Mouse (Mus musculus): ENCODE data around the gene Keap1. TPM values are rescaled to one million over a fixed set of nuclear protein-coding genes. Genes with fewer than 3 reads are reported as not detected.
A peak's percentile ranks its signal among the peaks of the same experiment; 100 is the strongest.
"Not testable (repeated sequence)": the region's sequence is repeated elsewhere in the genome, so short reads cannot be mapped to it uniquely, and the experiment has no call there.

Gene Keap1
- polyA plus RNA-seq, 1 experiment from 2014 or later: 79.7 TPM

- H3K4me1 ChIP-seq: peaks cover 24% of the 10 kb centered on the region
- not testable (repeated sequence) for H3K9ac ChIP-seq; H3K27ac ChIP-seq; H3K9me3 ChIP-seq; H3K4me2 ChIP-seq (replicated peaks); H3K27me3 ChIP-seq; H3K4me3 ChIP-seq; ATAC-seq (ENCODE audit: low FRiP score, low read depth); H3K36me3 ChIP-seq
- WGBS: 93% methylated on average over 2 of the region's 2 CpGs
These were observed 15.7 kb downstream of the Keap1 start for GRCm38 (mm10) chr9:21223490-21223889.

- WGBS: 17% methylated on average over 7 of the region's 7 CpGs
- H3K36me3 ChIP-seq: no peaks in the 10 kb centered on the region
- no peak for ATAC-seq (ENCODE audit: low FRiP score, low read depth)
- H3K9me3 ChIP-seq: no peaks in the 10 kb centered on the region
- H3K4me3 ChIP-seq: no peak overlapping the region
- H3K4me1 ChIP-seq: peaks cover 13% of the 10 kb centered on the region
- H3K4me2 ChIP-seq (replicated peaks): no peak overlapping the region
- H3K27me3 ChIP-seq: no peaks in the 10 kb centered on the region
- H3K9ac ChIP-seq: no peak overlapping the region
- H3K27ac ChIP-seq: no peak overlapping the region
These were observed 17.7 kb downstream of the Keap1 start for GRCm38 (mm10) chr9:21221383-21221929.

GRCm38 (mm10) chr9:21220490-21221382 lies 18.4 kb downstream of the Keap1 start:
- peak overlapping the region; percentile 43 for H3K4me2 ChIP-seq (replicated peaks)
- H3K4me3 ChIP-seq: peak overlapping the region; percentile 14
- H3K27ac ChIP-seq: no peak overlapping the region
- H3K9me3 ChIP-seq: no peaks in the 10 kb centered on the region
- no peaks in the 10 kb centered on the region for H3K36me3 ChIP-seq
- no peak overlapping the region for H3K9ac ChIP-seq
- H3K27me3 ChIP-seq: no peaks in the 10 kb centered on the region
- peak; percentile 80 for ATAC-seq (ENCODE audit: low FRiP score, low read depth)
- WGBS: 16% methylated on average over 21 of the region's 21 CpGs
- H3K4me1 ChIP-seq: peaks cover 13% of the 10 kb centered on the region

- Histone ChIP-seq H3K27ac (no peak overlapping the region), H3K4me3 (no peak overlapping the region)
- 49% methylated on average over 3 of the region's 3 CpGs for WGBS
These were observed 19.3 kb downstream of the Keap1 start for GRCm38 (mm10) chr9:21219820-21220219.

GRCm38 (mm10) chr9:21216050-21216841 lies 22.9 kb downstream of the Keap1 start:
- Histone ChIP-seq H3K27ac (no peak overlapping the region), H3K36me3 (no peaks in the 10 kb centered on the region), H3K9me3 (no peaks in the 10 kb centered on the region), H3K4me2 (replicated peaks) (no peak overlapping the region), H3K4me1 (peaks cover 7% of the 10 kb centered on the region), H3K4me3 (no peak overlapping the region), H3K9ac (no peak overlapping the region), H3K27me3 (no peaks in the 10 kb centered on the region)
- 68% methylated on average over 25 of the region's 25 CpGs for WGBS
- ATAC-seq (ENCODE audit: low FRiP score, low read depth): no peak

More at GRCm38 (mm10) chr9:21219820-21220219, 19.3 kb downstream of the Keap1 start:
- no peak overlapping the region for H3K4me2 ChIP-seq (replicated peaks)
- H3K9ac ChIP-seq: no peak overlapping the region
- H3K4me1 ChIP-seq: peaks cover 7% of the 10 kb centered on the region
- no peaks in the 10 kb centered on the region for H3K36me3 ChIP-seq
- no peaks in the 10 kb centered on the region for H3K27me3 ChIP-seq
- H3K9me3 ChIP-seq: no peaks in the 10 kb centered on the region
- ATAC-seq (ENCODE audit: low FRiP score, low read depth): no peak

GRCm38 (mm10) chr9:21213617-21214190 lies 25.5 kb downstream of the Keap1 start:
- no peaks in the 10 kb centered on the region for H3K36me3 ChIP-seq
- no peaks in the 10 kb centered on the region for H3K4me1 ChIP-seq
- H3K4me2 ChIP-seq (replicated peaks): no peak overlapping the region
- no peak overlapping the region for H3K27ac ChIP-seq
- H3K9ac ChIP-seq: no peak overlapping the region
- no peak for ATAC-seq (ENCODE audit: low FRiP score, low read depth)
- H3K27me3 ChIP-seq: no peaks in the 10 kb centered on the region
- WGBS: 32% methylated on average over 7 of the region's 7 CpGs
- no peak overlapping the region for H3K4me3 ChIP-seq
- H3K9me3 ChIP-seq: no peaks in the 10 kb centered on the region

DNA sequence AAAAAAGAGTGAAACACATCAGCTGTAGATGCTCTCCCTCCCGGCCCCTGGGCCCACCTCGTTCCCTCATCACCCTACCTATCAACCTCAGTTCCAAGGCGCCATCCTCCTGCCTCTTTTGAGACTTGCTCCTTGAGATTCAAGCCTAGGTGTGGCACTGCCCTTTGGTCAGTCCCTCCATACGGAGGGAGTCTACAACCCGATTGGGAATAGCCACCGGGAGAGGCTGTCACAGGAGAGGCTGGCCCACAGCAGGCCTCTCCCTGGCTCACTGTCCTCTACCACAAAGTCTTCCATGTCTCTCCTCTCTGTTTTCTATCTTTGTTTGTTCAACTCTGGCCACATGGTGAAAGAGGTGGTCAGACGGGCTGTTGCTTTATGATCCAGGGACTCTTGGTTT lies 27.5 kb downstream of the Keap1 start:
- H3K36me3 ChIP-seq: no peaks in the 10 kb centered on the region
- no peak for ATAC-seq (ENCODE audit: low FRiP score, low read depth)
- WGBS: 87% methylated on average over 7 of the region's 7 CpGs
- H3K27me3 ChIP-seq: no peaks in the 10 kb centered on the region
- H3K9ac ChIP-seq: no peak overlapping the region
- no peak overlapping the region for H3K27ac ChIP-seq
- no peaks in the 10 kb centered on the region for H3K9me3 ChIP-seq
- no peak overlapping the region for H3K4me3 ChIP-seq
- no peaks in the 10 kb centered on the region for H3K4me1 ChIP-seq
- no peak overlapping the region for H3K4me2 ChIP-seq (replicated peaks)

DNA sequence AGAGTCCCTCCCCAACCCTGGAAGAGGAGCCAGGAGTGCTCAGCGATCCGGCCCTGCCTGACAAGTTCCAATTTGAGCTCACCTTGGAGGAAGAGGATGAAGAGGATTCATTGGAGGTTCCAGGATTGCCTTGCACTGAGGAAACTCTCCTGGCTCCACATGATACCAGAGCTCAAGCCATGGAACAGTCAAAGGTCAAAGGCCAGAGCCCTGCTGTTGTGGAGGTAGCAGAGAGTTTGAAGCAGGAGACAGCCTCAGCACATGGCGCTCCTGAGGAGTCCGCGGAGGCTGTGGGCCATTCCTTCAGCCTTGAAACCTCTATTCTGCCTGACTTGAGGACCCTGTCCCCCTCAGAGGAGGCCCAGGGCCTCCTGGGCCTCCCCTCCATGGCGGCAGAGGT lies 28.3 kb downstream of the Keap1 start:
- 72% methylated on average over 6 of the region's 6 CpGs for WGBS
- Histone ChIP-seq H3K4me1 (no peaks in the 10 kb centered on the region), H3K4me2 (replicated peaks) (no peak overlapping the region), H3K9ac (no peak overlapping the region), H3K9me3 (no peaks in the 10 kb centered on the region), H3K4me3 (no peak overlapping the region), H3K27me3 (no peaks in the 10 kb centered on the region), H3K36me3 (no peaks in the 10 kb centered on the region), H3K27ac (no peak overlapping the region)
- no peak for ATAC-seq (ENCODE audit: low FRiP score, low read depth)

- Histone ChIP-seq H3K4me3 (no peak overlapping the region), H3K27me3 (no peaks in the 10 kb centered on the region), H3K4me1 (peaks cover 13% of the 10 kb centered on the region; the same call in 1 of the 2 replicates), H3K9ac (no peak overlapping the region), H3K4me2 (replicated peaks) (no peak overlapping the region), H3K36me3 (no peaks in the 10 kb centered on the region), H3K27ac (no peak overlapping the region), H3K9me3 (no peaks in the 10 kb centered on the region)
- WGBS: 73% methylated on average over 2 of the region's 2 CpGs
- no peak for ATAC-seq (ENCODE audit: low FRiP score, low read depth)
These were observed 30.5 kb downstream of the Keap1 start for GRCm38 (mm10) chr9:21208626-21209025.

- no peak overlapping the region for H3K9ac ChIP-seq
- no peak for ATAC-seq (ENCODE audit: low FRiP score, low read depth)
These were observed 32.3 kb downstream of the Keap1 start for GRCm38 (mm10) chr9:21206848-21207247.

DNA sequence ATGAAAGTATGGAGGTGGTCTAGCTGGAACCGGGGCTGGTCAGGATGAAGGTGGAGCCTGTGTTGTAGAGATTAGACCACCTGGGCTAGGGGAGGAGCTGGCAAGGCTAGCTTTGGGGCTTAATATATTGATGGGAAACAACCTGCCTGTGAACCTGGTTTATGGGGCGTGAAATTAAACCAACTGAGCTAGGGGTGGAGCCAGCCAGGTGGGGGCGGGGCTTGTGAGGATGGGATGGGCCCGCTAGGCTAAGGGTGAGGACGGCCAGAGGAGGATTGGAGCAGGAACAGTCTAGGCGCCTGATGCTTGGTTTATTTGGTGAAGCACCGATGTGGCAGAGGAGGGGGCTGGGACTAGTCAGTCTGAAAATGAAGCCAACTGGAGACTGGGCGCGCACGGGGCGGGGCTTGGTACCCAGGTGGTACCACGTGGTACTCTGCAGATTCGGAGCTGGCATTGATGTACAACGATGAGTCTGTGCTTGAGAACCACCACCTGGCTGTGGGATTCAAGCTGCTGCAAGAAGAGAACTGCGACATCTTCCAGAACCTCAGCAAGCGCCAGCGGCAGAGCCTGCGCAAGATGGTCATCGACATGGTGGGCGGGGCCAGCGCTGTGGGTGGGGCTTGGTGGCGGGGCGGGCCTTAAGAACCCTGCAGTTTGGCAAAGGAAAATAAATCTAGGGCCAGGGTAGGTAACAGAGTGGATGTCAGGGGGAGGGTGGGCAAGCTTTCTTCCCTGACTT lies 34.5 kb downstream of the Keap1 start:
- H3K36me3 ChIP-seq: no peaks in the 10 kb centered on the region
- H3K27ac ChIP-seq: no peak overlapping the region
- WGBS: 2% methylated on average over 23 of the region's 23 CpGs
- H3K9me3 ChIP-seq: no peaks in the 10 kb centered on the region
- peaks cover 13% of the 10 kb centered on the region; the same call in 1 of the 2 replicates for H3K4me1 ChIP-seq
- peak overlapping the region; percentile 45 for H3K9ac ChIP-seq
- peak overlapping the region; percentile 61 for H3K4me2 ChIP-seq (replicated peaks)
- ATAC-seq (ENCODE audit: low FRiP score, low read depth): peak; percentile 58
- H3K4me3 ChIP-seq: peak overlapping the region; percentile 48
- H3K27me3 ChIP-seq: no peaks in the 10 kb centered on the region

More at GRCm38 (mm10) chr9:21206848-21207247, 32.3 kb downstream of the Keap1 start:
- H3K4me3 ChIP-seq: no peak overlapping the region
- no peaks in the 10 kb centered on the region for H3K27me3 ChIP-seq
- no peaks in the 10 kb centered on the region for H3K36me3 ChIP-seq
- H3K9me3 ChIP-seq: no peaks in the 10 kb centered on the region
- no peak overlapping the region for H3K27ac ChIP-seq
- WGBS: 89% methylated on average over 6 of the region's 6 CpGs
- H3K4me1 ChIP-seq: peaks cover 13% of the 10 kb centered on the region; the same call in 1 of the 2 replicates
- no peak overlapping the region for H3K4me2 ChIP-seq (replicated peaks)
